In the genomic region with DNA sequence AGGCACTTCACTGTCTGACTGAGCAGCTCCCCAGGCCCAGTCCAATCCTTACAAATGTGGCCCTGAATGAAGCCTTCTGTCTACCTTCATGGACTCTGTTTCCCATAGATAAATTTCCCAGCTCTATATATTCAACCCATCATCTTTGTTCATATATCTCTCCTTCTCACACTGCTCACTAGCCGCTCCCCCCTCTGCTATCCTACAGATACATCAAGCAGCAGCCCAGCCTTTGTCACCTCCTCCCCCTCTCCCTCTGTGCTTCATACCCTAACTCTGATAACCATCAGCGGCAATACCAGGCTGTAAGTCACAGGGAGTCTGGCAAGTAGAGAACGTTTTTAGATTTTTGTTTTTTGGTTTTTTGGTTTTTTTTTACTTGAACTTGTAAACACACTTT, we compare ENCODE assay signal across 31 mouse cellular contexts. TPM values are rescaled to one million over a fixed set of nuclear protein-coding genes. Genes with fewer than 3 reads are reported as not detected.
DNase-seq lines count a peak whose midpoint lies in the region; ATAC-seq and TF ChIP-seq lines count a peak whose summit lies in the region.
"Had no signal": no experiment of that assay in that cellular context is flagged by ENCODE, and none has a peak within 500 bp of the region (broad histone marks: within the 10 kb centered on the region; RNA-seq: fewer than 3 reads in every experiment).

No protein-coding gene starts in this region.

- TF ChIP-seq RAD21 in MEL (IDR thresholded peaks at IDR 0.05; ENCODE audit: low read depth, low read length): no peak

- no peaks in the 10 kb centered on the region for H3K9me3 ChIP-seq in heart, embryonic 10.5 days
- no peaks in the 10 kb centered on the region for H3K9me3 ChIP-seq in MEL (replicated peaks; ENCODE audit: insufficient read depth, low read length)
- H3K9me3 ChIP-seq in liver, embryonic 15.5 days (replicated peaks): no peaks in the 10 kb centered on the region
- H3K9me3 ChIP-seq: forebrain, embryonic 15.5 days; heart, embryonic 15.5 days; limb, embryonic 15.5 days; neural tube, embryonic 15.5 days had no signal

- peaks cover 32% of the 10 kb centered on the region for H3K36me3 ChIP-seq in heart, embryonic 10.5 days
- H3K36me3 ChIP-seq in MEL (ENCODE audit: control insufficient read depth in 1 of 2, insufficient read depth in 2 of 2, low read length in 2 of 2): peaks cover 3 to 5% of the 10 kb centered on the region in 2 experiments; a peak in 3 of 4 replicates
- peaks cover 14% of the 10 kb centered on the region for H3K36me3 ChIP-seq in liver, embryonic 15.5 days (replicated peaks)

- TF ChIP-seq EP300 in MEL (IDR thresholded peaks at IDR 0.05; ENCODE audit: low read depth in 1 of 2, low read length in 2 of 2): no peak

- H3K9ac ChIP-seq in MEL (ENCODE audit: control insufficient read depth, low read depth, low read length, poor library complexity, severe bottlenecking): no peak overlapping the region
- no peak overlapping the region for H3K9ac ChIP-seq in liver, embryonic 15.5 days
- H3K9ac ChIP-seq: forebrain, embryonic 15.5 days; heart, embryonic 15.5 days; limb, embryonic 15.5 days; neural tube, embryonic 15.5 days had no signal

- intact Hi-C loops in heart, postnatal 36 days (cut with DNase I): no loop called here

- TF ChIP-seq CTCF in MEL (IDR thresholded peaks at IDR 0.05 in 2 of 3, conservative IDR thresholded peaks at IDR 0.05 in 1 of 3; ENCODE audit: control insufficient read depth in 1 of 3, insufficient read depth in 1 of 3, low read depth in 2 of 3, low read length in 3 of 3, poor library complexity in 1 of 3, severe bottlenecking in 1 of 3): no peak

- WGBS in heart, embryonic 10.5 days: 40% methylated on average over 3 of the region's 3 CpGs
- 15% methylated on average over 3 of the region's 3 CpGs for WGBS in liver, embryonic 15.5 days (ENCODE audit: insufficient replicate concordance)

- no peak for DNase-seq in heart, embryonic 10.5 days (ENCODE audit: low spot score)
- DNase-seq in heart, postnatal 36 days: no peak
- DNase-seq in MEL (ENCODE audit: low read depth, low spot score) (peak; percentile 14), liver (peak; percentile 58), MN1 (ENCODE audit: low spot score) (no peak)
- no peak for DNase-seq in cerebellum, adult 11 months
- DNase-seq: adrenal gland, adult 2 months; cerebellum, adult 8-10 months; cerebellum, postnatal 36 days; gastrocnemius, postnatal 25 days; heart, adult 18-20 months; heart, postnatal 4 days; kidney, postnatal 4 days; layer of hippocampus, adult 9-11 months; left cerebral cortex, postnatal 4 days had no signal

- peak overlapping the region; percentile 44; the same call in 1 of the 2 replicates for H3K27ac ChIP-seq in heart, embryonic 10.5 days
- no peak overlapping the region for H3K27ac ChIP-seq in MEL (ENCODE audit: control insufficient read depth, low read depth, low read length)
- H3K27ac ChIP-seq in liver, embryonic 15.5 days (replicated peaks): peak overlapping the region; percentile 53; the same call in 1 of the 2 replicates
- H3K27ac ChIP-seq: forebrain, embryonic 15.5 days; heart, embryonic 15.5 days; left cerebral cortex, adult 2 months; limb, embryonic 15.5 days; macrophage; neural tube, embryonic 15.5 days had no signal

- no peaks in the 10 kb centered on the region for H3K27me3 ChIP-seq in heart, embryonic 10.5 days (ENCODE audit: insufficient read depth, poor library complexity, severe bottlenecking)
- H3K27me3 ChIP-seq in MEL (ENCODE audit: control insufficient read depth in 1 of 2, insufficient read depth in 2 of 2, low read length in 2 of 2): no peaks in the 10 kb centered on the region
- H3K27me3 ChIP-seq in liver, embryonic 15.5 days: no peaks in the 10 kb centered on the region
- H3K27me3 ChIP-seq: forebrain, embryonic 15.5 days; heart, embryonic 15.5 days; limb, embryonic 15.5 days; neural tube, embryonic 15.5 days; Patski had no signal

- TF ChIP-seq POLR2A in MEL (IDR thresholded peaks at IDR 0.05; ENCODE audit: control insufficient read depth in 1 of 2, insufficient read depth in 1 of 2, low read depth in 1 of 2, low read length in 2 of 2, poor library complexity in 1 of 2): no peak

- ATAC-seq in liver, embryonic 15.5 days (ENCODE audit: insufficient read depth): peak; percentile 93
- no peak for ATAC-seq in erythroid progenitor cell, adult 5-6 weeks (replicated peaks; ENCODE audit: low FRiP score, poor library complexity, severe bottlenecking)
- ATAC-seq: forebrain, embryonic 15.5 days; hindbrain, embryonic 16.5 days; intestine, embryonic 16.5 days; lung, postnatal 0 days; Patski had no signal

- no peak overlapping the region for H3K4me2 ChIP-seq in liver, embryonic 15.5 days
- H3K4me2 ChIP-seq: forebrain, embryonic 15.5 days; heart, embryonic 15.5 days; limb, embryonic 15.5 days; midbrain, embryonic 11.5 days; neural tube, embryonic 15.5 days had no signal

- H3K4me3 ChIP-seq in heart, embryonic 10.5 days: no peak overlapping the region
- no peak overlapping the region for H3K4me3 ChIP-seq in MEL (ENCODE audit: control insufficient read depth in 1 of 2, insufficient read depth in 1 of 2, low read depth in 2 of 2, low read length in 2 of 2)
- no peak overlapping the region for H3K4me3 ChIP-seq in liver, embryonic 15.5 days (replicated peaks)
- H3K4me3 ChIP-seq: forebrain, embryonic 15.5 days; heart, embryonic 15.5 days; left cerebral cortex, adult 2 months; limb, embryonic 15.5 days; neural tube, embryonic 15.5 days had no signal

- peaks cover 9% of the 10 kb centered on the region for H3K4me1 ChIP-seq in heart, embryonic 10.5 days
- H3K4me1 ChIP-seq in MEL (ENCODE audit: control insufficient read depth in 1 of 2, insufficient read depth in 2 of 2, low read length in 2 of 2): no peaks in the 10 kb centered on the region
- peaks cover 19% of the 10 kb centered on the region for H3K4me1 ChIP-seq in liver, embryonic 15.5 days (replicated peaks)
- H3K4me1 ChIP-seq: forebrain, embryonic 15.5 days; heart, embryonic 15.5 days; limb, embryonic 15.5 days; neural tube, embryonic 15.5 days had no signal

- no peaks in the 10 kb centered on the region for H3K79me2 ChIP-seq in MEL (ENCODE audit: control insufficient read depth, insufficient read depth, low read length, poor library complexity)

TF ChIP-seq in MEL, 35 proteins besides CTCF, POLR2A, EP300 and RAD21:
- TF ChIP-seq TAL1 (IDR thresholded peaks at IDR 0.05; ENCODE audit: low read length) (no peak), CHD1 (IDR thresholded peaks at IDR 0.05; ENCODE audit: low read depth, low read length) (no peak), RCOR1 (IDR thresholded peaks at IDR 0.05; ENCODE audit: low read depth, low read length) (no peak), MYC (IDR thresholded peaks at IDR 0.05; ENCODE audit: low read depth, low read length) (no peak), ZKSCAN1 (IDR thresholded peaks at IDR 0.05; ENCODE audit: low read depth, low read length) (no peak), USF2 (IDR thresholded peaks at IDR 0.05; ENCODE audit: borderline replicate concordance in 1 of 2, insufficient read depth in 1 of 2, low read depth in 1 of 2, low read length in 2 of 2) (no peak), HCFC1 (IDR thresholded peaks at IDR 0.05; ENCODE audit: low read depth, low read length) (no peak), GATA1 (IDR thresholded peaks at IDR 0.05; ENCODE audit: low read depth, low read length) (no peak), POLR2AphosphoS5 (IDR thresholded peaks at IDR 0.05; ENCODE audit: borderline replicate concordance, low read depth, low read length) (no peak), SIN3A (IDR thresholded peaks at IDR 0.05; ENCODE audit: low read length) (no peak), MEF2A (IDR thresholded peaks at IDR 0.05; ENCODE audit: extremely low read depth, insufficient replicate concordance, low read depth, low read length, poor library complexity, severe bottlenecking) (no peak), USF1 (IDR thresholded peaks at IDR 0.05; ENCODE audit: low read depth, low read length) (no peak), MYB (IDR thresholded peaks at IDR 0.05; ENCODE audit: low read depth, low read length) (no peak), E2F4 (IDR thresholded peaks at IDR 0.05; ENCODE audit: borderline replicate concordance, low read depth, low read length) (no peak), CHD2 (IDR thresholded peaks at IDR 0.05; ENCODE audit: low read length) (no peak), POLR2AphosphoS2 (IDR thresholded peaks at IDR 0.05; ENCODE audit: low read length) (no peak), MXI1 (IDR thresholded peaks at IDR 0.05; ENCODE audit: low read depth, low read length) (no peak), ETS1 (IDR thresholded peaks at IDR 0.05; ENCODE audit: low read depth, low read length) (no peak), ZC3H11A (IDR thresholded peaks at IDR 0.05; ENCODE audit: low read depth, low read length) (no peak)

RNA-seq across cellular contexts. Expression of a gene that starts 14.1 kb away (rescaled TPM):
- 0.47 and 1.9 TPM in 2 replicates for polyA plus RNA-seq in heart, embryonic 10.5 days (2016; fragmentation: Nextera tagmentation; extraction: Ambion mirVana)
- total RNA-seq in heart, postnatal 36 days (2021): 1 to 10 TPM; 3.2 to 3.7 TPM
- 0.10 and 0.12 TPM in 2 replicates for total RNA-seq in MEL (2012; rRNA removed)
- polyA plus RNA-seq in MEL (2012; ENCODE audit: insufficient read depth in 1 of 2, insufficient read length in 2 of 2, low read depth in 1 of 2, low replicate concordance in 2 of 2, missing spikeins in 1 of 2): under 1 TPM in 1 of 2 experiments, not detected in 1; 0.04 TPM
- polyA plus RNA-seq in liver, embryonic 15.5 days (2015; fragmentation: Nextera tagmentation; extraction: Ambion mirVana): 150 and 171 TPM in 2 replicates
- not detected in 2 replicates for total RNA-seq in erythroid progenitor cell, adult 5-6 weeks (2015; ENCODE audit: low replicate concordance)
- total RNA-seq in erythroid progenitor cell, adult 5-6 weeks (2017; ENCODE audit: low replicate concordance): not detected in 2 replicates
- total RNA-seq: gastrocnemius, postnatal 25 days; left cerebral cortex, postnatal 4 days; midbrain, postnatal 0 days had no signal
- polyA plus RNA-seq: Patski; small intestine, adult 2 months; testis, adult 2 months had no signal

Comparison
In these comparisons a context has a peak if more than half of its experiments do, and no peak if none do; other contexts are left out.
1. DNase-seq: peak in MEL (single experiment) and liver (single experiment); none in heart, embryonic 10.5 days (single experiment), heart, postnatal 36 days (0 of 2), cerebellum, adult 11 months (single experiment) and MN1 (single experiment).